Mouse (Mus musculus) adrenal gland, adult 2 months (tissue): ENCODE results near the gene Neurl2. TPM values are rescaled to one million over a fixed set of nuclear protein-coding genes. Genes with fewer than 3 reads are reported as not detected.
"Not testable (repeated sequence)": the region's sequence is repeated elsewhere in the genome, so short reads cannot be mapped to it uniquely, and the experiment has no call there.

Experiments
- DNase-seq: peaks from one replicate; pipeline ENCODE4 v3.0.0; 2021
- polyA plus RNA-seq: library from polyadenylated mRNA; depleted of rRNA; stranded (reverse); fragments of >200 nt; gene quantifications from 2 replicates; pipeline ENCODE4 v1.2.3, GENCODE M21; 2012
- total RNA-seq, 2 experiments: library from RNA; stranded (reverse); gene quantifications; 2 replicates each; pipeline ENCODE4 v1.2.3; 2021

Gene Neurl2
- total and polyA plus RNA-seq, 3 experiments, result 1.4 to 5.6 (median 2.7) TPM

DNA sequence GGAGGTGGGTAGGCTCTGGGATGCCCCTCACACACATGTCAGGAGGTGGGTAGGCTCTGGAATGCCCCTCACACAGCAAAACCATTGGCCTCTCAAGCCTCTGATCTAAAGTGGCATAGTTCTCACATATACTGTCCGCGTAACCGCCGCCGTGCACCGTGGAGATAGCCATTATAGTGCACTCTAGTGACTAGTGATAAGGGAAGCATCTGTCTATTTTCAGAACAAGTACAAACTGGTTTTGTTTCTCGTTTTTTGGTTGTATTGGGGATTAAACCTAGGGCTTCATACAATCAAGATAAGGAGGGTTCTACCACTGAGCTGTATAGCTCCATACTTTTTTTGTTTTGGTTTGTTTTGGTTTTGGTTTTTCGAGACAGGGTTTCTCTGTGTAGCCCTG, 17.4 kb downstream of the Neurl2 start:
- DNase-seq, result no peak

DNA sequence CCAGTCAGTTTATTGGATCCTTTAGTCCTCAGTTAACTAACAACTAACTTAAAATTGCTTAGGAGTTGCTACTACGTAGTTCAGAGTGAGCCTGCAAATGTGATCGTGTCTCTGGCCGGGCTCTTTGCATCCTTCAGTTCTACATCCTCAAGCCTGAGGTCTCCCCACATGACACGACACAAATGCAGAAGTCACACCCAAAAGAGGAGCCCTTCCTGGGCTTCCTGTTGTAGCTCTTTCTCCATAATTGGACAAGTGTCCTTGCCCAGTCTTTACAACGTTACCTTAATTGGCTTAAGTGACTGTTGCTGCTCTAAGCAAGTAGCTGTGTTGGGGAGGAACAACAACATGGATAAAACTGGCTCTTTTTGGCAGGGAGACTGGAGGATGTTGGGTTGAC, 17.9 kb downstream of the Neurl2 start:
- no peak for DNase-seq

GRCm38 (mm10) chr2:164813557-164813956, 19.7 kb downstream of the Neurl2 start:
- no peak for DNase-seq

DNA sequence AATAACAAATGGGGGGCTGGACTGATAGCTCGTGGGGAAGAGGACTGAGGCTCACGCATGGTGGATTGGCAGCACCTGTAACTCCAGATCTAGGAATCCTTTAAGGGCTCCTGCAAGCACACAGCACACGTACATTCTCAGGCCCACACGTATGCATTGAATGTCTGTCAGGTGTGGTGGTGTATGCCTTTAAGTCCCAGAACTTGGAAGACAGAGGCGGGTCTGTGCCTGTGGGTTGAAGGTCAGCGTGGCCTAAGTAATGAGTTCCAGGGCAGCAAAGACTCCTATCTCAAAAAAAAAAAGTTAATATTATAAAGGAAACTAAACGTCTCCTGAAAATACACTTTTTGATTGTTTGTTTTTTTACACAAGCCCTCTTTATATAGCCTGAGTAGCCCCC, 26.6 kb downstream of the Neurl2 start:
- DNase-seq, result no peak

GRCm38 (mm10) chr2:164805332-164805718, 27.9 kb downstream of the Neurl2 start:
- no peak for DNase-seq

DNA sequence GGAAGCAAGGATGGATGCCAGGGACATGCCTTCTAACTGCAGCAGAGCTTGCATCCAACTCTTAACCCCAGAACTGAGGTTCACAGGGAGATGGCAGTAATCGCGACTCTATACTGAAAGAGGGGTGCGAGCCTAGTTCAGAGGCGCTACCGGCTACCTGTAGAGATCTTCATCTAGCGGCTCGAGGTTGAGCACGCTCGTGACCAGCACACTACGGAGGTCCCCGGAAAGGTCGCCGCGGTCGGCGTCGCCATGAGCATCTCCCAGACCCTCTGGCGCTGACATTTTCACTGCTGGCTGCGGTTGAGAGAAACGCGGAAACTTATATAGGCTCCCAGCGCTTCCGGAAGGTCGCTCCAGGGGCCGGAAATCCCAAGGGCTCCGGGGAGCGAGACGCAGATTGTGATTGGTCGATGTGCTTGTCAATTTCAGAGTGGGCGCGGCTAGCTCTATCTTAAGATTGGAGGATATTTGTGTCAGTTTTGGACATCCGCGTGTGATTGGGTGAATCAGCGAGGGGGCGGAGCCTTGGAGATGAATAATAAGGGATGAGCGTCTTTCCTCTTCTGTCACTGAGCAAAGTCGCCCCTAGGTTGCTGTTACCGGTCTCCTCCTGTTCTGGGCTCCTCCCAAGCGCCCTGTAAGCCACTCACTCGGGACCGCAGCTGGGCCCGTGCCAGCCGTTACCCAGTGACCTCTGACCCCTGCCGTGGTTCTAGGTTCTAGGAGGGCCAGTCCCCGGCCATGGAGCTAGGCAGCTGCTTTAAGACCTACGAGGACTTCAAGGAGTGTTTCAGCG, 28.5 kb downstream of the Neurl2 start, which contains the start of the genes Acot8 and Zswim3:
TSS of gene Acot8 (minus strand) at position 350 of the 799 bp plus-strand sequence.
TSS of gene Zswim3 (plus strand) at position 566 of the 799 bp plus-strand sequence.
- peak; percentile 98 for DNase-seq

GRCm38 (mm10) chr2:164803921-164804313, 29.3 kb downstream of the Neurl2 start:
- DNase-seq, result no peak

DNA sequence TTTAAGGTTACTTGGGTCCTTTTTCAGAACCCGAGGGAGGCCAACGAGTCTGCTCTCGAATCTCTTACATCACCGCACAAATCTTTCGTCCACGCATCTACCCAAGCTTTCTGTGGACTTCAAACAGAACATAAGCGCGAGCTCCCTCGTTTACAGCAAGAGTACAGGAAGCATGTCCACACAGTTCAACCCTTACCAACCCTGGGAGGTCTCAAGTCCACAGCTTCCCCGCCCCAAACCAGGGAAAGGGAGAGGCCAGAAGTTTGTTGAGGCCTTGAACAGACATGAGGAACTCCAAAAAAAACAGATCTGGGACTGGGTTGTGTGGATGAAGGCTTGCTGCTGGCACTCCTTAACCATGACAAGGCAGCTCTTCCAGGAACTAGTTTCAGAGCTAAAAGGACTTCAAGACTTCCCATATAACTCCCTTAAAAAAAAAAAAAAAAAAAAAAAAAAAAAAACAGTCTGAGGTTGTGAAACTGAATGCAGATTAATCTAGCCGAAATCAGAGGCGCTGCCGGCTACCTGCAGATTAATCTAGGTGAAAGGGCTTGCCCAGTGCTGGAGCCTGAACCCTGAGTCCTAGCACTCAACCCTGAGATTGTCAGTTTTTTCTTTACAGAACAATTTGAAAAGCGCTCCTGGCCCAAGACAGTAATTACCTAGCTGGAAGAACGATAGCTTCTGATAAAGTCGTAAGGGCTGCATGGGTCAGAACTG, 29.9 kb downstream of the Neurl2 start:
- no peak for DNase-seq

DNA sequence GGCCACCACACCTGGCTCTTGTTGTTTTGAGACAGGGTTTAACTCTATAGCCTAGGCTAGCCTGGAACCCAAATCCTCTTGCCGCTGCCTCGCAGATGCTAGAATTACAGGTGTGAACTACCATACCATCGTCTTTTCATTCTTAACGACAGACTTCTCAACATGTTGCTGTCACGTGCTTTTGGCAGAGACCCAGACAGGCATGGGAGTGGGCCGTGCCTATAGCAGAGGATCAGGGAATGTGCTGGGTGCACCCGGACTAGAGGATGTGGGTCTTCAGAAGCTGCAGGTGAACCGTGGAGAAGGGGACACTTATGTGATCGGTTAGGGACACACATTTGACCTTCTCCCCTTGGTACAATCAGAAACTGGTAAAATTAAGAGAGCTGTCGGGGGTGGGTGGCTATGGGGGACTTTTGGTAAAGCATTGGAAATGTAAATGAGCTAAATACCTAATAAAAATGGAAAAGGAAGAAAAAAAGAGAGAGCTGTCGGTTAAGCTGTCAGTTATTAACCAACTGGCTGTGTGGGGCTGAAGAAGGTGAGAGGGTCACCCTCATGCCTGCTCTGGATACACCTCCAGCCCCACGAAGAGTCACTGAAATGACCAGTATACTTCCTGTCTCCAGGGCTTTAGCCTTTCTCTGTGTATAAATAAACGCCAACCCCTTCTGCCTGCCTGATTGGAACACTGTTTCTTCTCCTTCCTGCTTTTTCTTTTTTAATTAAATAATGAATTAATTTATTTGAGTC, 32.8 kb downstream of the Neurl2 start:
- no peak for DNase-seq

DNA sequence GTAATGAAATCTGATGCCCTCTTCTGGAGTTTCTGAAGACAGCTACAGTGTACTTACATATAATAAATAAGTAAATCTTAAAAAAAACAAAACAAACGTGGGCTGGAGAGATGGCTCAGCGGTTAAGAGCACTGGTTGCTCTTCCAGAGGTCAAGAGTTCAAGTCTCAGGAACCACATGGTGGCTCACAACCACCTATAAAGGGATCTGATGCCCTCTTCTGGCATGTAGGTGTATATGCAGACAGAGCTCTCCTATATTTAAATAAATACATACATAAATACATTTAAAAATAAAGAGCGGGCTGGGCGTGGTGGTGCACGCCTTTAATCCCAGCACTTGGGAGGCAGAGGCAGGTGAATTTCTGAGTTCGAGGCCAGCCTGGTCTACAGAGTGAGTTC, 34.7 kb downstream of the Neurl2 start:
- not testable (repeated sequence) for DNase-seq

DNA sequence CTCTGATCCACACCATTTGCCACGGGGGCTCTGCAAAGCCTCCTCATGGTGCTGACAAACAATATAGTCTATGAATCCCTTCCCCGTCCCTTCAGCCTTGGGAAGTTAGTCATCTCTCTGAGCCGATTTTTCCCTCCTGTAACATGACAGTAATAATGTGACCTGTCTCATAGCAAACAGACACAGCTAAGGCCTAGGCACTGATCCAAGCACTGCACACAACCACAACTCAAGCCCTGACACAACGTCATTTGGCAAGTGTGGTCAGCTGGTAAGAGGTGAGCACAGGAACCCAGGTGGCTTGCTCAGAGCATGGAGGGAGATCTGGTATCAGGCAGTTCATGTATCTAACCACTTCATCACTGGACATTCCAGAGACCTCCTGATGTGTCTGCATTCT, 37.4 kb downstream of the Neurl2 start:
- peak; percentile 63 for DNase-seq

DNA sequence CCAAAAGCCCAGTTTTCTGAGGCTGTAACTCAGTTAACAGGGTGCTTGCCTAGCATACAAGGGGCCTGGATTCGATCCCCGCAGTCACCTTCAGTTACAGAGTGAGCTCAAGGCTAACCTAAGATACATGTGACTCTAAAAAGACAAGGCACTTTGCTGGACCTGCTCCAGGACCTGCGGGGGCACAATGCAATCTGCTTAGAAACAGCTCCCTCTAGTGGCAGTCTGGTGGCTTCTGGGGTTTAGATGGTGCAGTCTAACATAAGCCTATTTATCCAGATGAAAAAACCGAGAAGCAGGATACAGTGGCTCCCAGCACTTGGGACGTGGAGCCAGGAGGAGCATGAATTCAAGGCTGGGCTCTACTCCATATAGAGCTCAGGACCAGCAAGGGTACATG, 39.0 kb downstream of the Neurl2 start:
- DNase-seq, result peak; percentile 91

GRCm38 (mm10) chr2:164793772-164794171, 39.5 kb downstream of the Neurl2 start:
- no peak for DNase-seq

DNA sequence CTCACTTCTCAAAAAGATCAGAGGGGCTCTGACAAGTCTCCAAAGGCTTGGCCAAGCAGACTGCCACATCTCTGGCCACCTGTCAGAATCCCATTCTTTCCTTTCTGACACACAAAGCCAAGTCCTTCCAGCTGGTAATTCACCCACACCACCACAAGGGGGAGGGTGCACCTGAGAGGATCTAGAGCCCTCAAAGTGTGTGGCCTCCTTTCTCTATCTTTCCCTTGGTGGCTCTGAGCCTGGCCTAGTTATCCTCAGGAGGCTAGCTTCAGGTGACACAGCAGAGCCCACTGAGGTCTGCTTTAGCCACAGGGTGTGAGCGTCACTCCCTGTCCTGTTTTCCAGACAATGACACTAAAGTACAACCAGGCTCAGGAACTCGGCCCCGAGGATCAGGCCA, 40.0 kb downstream of the Neurl2 start:
- peak; percentile 73 for DNase-seq

DNA sequence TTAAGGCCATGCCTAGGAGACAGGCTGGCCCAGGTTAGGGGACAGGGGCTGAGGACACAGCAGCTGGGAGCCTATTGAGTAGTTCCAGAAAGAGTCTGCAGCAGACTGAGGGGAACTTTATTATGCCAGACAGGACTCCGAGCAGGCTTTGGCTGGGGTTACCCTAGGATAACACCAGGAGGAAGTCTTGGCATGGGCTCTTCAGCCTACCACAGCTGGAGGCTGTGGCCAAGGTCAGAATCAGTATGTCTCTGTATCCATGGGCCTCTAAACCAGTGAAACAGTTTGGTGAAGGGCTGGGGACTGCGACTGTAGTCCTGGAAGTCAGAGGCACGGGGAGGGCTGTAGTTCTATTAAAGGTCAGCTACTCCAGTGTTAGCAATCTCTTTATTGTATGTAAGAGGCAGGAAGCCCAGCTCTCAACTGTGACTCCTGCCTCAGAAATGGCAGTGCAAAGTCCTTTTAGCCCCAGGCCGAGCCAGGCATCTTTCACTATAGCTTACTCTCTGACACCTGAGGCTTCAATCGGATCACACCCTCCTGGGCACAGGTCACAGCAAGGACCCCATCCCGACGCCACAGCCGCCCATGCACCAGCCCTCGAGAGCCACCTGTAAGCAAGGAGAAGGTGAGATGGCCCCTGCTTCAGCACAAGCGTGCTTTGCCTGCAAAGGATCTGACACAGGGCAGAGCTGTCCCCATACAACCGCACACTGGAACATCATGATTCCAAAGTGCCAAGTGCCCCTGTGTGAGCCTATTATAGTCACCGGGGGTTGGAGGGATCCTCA, 40.7 kb downstream of the Neurl2 start:
- peak; percentile 72 for DNase-seq

DNA sequence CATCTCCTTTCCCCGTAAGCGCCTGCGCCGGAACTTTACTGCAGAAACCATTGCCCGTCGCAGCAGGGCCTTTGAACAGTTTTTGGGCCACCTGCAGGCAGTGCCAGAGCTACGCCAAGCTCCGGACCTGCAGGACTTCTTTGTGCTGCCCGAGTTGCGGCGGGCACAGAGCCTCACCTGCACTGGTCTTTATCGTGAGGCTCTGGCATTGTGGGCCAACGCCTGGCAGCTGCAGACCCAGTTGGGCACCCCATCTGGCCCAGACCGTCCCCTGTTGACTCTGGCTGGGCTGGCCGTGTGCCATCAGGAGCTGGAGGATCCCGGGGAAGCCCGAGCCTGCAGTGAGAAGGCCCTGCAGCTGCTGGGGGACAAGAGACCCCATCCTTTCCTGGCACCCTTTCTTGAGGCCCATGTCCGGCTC, 41.4 kb downstream of the Neurl2 start:
- DNase-seq, result no peak

DNA sequence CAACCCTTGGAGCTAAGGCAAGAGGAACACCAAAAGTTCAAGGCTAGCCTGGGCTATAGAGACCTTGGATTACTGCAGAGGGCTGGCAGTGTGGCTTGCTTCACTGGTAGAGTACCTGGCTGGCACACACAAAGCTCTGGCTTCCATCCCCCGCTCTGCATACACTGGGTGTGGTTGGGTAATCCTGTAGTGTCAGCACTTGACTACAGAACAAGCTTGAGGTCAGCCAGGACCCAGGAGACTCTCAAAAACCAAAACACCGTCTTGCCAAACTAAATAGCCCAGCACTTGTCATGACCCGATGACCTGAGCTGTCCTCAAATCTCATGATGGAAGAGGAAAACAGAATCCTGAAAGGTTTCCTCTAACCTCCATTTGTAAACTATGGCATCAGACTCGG, 42.8 kb downstream of the Neurl2 start:
- DNase-seq, result peak; percentile 60

DNA sequence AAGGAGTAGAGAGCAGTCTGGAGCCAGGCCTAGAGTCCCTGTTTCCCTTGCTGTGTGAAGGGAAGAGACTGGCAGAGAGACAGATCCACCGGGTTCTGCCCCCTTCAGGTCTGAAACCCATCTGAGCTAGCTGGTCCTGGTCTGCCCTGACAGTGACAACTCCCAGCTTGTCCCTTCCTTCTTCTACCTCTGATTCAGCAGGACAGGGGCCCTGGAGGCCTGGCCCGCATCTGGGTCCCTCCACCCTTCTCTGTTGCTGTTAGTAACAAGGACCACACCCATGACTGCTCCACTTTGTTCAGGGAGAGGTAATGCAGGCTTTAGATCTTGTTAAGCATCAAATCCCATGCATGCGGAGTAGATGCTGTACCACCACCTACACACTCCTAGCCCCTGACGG, 44.8 kb downstream of the Neurl2 start:
- no peak for DNase-seq

GRCm38 (mm10) chr2:164787779-164788178, 45.5 kb downstream of the Neurl2 start:
- no peak for DNase-seq

- DNase-seq, result no peak
Observed at GRCm38 (mm10) chr2:164787032-164787431, 46.2 kb downstream of the Neurl2 start.

DNA sequence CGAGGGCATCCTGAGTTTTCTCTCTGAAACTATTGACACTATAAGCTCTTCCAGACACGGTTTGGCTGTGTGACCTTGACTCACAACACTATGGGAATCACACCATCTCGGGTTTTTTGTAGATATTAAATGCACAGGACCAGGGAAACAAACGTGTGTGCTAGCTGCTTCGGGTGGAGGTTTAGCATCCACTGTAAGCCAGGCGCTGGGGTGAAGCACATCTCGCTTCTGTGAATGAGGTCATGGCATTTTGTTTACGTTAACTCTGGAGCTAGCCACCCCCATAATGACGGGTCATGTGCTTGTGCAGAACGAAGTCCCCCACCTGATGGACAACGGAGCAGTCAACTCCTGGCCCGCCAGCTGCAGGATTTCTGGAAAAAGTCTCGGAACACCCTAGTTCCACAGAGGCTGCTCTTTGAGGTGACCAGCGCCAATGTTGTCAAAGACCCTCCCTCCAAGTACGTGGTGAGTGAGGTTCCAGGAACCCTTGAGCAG, 46.8 kb downstream of the Neurl2 start:
- DNase-seq, result no peak
